Mouse (Mus musculus): Measurements from ENCODE around the gene Mau2.
A peak's percentile ranks its signal among the peaks of the same experiment; 100 is the strongest.
"Not testable (repeated sequence)": the region's sequence is repeated elsewhere in the genome, so short reads cannot be mapped to it uniquely, and the experiment has no call there.

Gene Mau2

DNA sequence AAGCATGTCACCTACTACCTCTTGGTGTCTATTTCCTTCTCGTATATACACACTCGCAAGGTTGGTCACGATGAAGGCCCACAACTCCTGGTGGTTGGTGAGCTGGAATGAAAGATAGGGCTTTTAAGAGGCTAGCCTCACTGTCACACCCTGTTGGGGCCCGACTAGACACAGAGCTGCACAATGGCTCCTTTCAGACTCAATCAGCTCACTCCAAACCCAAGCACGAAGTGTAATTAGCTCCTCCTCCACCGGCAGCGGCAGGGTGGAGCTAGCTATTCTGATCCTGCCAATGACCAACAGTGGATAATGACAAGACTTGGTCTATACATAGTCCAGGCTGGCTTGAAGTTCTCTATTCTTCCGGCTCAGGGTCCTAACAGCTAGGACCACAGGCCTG, 18.9 kb downstream of the Mau2 start:
- no peak for DNase-seq (ENCODE audit: low spot score)

DNA sequence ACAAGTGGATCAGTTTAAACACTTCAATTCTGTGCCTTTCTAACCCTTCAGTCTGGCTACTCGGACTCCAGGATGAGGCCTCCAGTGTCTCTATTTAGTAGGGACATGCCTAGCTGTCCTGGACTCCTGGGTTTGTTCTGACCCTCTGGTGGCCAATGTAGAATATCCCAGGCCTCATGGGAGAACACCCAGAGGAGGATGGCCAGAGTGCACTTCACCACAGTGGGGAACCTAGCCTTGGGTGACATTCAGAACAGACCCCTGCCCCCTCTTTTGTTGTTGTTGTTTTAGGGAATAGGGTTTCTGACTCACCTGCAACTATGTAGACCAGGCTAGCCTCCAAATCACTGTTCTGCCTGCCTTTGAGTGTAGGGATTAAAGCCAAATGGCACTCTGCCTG, 27.5 kb downstream of the Mau2 start:
- DNase-seq (ENCODE audit: low spot score), result no peak

DNA sequence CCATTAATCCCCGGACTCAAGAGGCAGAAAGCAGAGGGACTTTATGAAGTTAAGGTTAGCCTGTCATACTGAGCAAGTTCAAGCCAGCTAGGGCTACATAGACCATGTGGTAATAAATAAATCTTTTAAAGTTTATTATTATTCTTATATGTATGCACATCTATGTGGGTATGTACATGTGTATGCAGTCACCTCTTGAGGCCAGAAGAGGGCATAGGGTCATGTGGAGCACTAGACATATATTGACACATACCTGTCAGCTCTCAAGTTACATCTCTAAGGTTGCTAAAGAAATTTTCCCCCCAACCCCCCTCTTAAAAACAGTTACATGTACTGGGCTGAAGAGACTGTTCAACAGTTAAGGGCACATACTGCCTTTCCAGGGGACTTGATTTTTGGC, 29.8 kb downstream of the Mau2 start:
- no peak for DNase-seq (ENCODE audit: low spot score)

DNA sequence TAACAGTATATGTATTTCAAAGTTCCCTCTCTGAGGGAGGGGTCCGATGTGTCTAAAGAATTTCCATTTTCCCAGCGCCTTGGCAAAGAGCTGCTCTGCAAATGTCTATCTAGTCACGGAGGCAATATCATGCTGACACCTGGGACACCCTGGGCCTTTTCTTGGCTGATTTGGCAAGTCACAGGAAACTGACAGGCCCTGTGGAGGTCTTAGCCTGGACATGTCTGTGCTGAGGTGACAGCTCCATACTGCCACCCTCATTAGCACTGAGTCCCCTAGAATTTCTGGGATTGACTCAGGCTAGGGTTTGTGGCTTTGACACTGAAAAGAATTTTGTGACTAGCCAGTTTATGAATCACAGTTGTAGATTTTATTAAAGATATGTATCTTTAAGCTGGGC, 30.2 kb downstream of the Mau2 start:
- no peak for DNase-seq (ENCODE audit: low spot score)

DNA sequence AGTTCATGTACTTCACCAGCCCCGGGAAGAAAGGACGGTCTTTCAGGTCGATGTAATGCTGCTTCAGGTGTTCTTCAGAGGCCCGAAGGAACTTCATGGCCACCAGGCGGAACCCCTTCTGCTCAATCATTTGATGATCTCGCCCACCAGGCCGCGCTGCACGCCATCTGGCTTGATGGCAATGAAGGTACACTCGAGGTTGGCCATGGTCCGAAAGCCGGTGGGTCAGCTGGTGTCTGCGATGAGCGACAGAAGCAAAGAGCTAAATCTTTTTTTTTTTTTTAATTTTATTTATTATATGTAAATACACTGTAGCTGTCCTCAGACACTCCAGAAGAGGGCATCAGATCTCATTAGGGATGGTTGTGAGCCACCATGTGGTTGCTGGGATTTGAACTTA, 31.7 kb downstream of the Mau2 start:
- DNase-seq (ENCODE audit: low spot score), result not testable (repeated sequence)

DNA sequence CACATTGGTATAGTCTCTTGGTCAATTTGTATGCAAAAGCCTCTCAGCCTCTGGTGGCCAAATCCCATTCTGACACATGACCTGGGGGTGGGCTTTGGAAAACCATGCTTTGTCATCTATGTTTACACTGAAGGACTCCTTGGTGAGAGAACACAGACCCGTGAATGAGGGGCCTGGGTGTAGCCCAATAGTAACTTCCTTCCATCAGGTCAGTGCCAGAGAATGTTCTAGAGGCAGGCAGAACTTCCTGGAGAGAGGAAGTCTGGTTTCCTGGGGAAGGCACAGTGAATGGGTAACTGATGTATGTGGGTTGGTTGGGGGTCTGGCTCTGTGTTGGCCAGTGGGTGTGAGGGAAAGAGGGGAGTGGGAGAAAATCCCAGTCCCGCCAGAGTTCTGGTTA, 37.4 kb downstream of the Mau2 start:
- no peak for DNase-seq (ENCODE audit: low spot score)

DNA sequence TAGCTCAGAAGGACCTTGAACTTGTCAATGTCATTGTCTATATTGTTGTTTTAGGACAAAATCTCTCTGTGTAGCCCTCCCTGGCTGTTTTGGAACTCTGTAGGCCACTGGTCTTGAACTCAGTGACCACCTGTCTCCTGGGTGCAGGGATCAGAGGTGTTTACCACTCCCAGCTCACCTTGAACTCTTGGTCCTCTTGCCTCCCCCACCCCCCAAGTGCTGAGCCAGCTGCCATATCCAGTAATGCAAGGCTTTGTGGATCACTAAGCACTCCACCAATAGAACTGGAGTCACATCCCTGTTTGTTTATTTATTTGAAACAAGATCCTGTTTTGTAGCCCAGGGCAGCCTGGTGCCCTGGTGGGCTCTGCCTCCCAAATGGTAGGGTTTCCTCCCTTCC, 38.2 kb downstream of the Mau2 start:
- no peak for DNase-seq (ENCODE audit: low spot score)

DNA sequence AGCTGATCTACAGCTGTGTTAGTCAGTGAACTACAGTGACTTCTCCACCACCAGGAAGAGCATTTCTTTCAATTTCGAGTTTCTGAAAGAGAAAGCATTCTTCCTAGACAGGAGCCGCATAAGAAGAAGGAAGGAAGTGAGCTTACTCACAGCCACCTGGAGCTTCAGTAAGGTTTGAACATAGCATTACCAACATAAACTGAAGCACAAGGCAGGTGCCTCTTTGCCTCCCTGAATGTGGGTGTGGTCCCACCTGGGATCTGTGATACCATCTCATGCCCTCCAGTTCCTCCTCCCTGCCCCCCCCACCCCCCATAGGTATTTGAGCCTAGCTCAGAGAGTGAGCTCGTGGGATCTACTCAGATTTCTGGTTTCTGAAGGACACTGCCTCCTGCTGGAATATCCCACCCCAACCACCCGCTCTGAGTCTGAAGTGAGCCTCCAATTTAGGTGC, 39.3 kb downstream of the Mau2 start:
- DNase-seq (ENCODE audit: low spot score), result no peak

DNA sequence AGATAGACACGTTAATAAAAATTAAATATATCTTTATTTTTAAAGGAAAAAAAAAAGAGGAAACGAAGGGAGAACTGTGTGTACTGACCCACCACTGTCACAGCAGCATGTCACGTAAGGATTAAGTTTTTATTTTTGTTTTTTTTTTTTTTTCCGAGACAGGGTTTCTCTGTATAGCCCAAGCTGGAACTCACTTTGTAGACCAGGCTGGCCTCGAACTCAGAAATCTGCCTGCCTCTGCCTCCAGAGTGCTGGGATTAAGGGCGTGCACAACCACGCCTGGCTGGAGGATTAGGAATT, 40.7 kb downstream of the Mau2 start:
- DNase-seq (ENCODE audit: low spot score), result not testable (repeated sequence)

DNA sequence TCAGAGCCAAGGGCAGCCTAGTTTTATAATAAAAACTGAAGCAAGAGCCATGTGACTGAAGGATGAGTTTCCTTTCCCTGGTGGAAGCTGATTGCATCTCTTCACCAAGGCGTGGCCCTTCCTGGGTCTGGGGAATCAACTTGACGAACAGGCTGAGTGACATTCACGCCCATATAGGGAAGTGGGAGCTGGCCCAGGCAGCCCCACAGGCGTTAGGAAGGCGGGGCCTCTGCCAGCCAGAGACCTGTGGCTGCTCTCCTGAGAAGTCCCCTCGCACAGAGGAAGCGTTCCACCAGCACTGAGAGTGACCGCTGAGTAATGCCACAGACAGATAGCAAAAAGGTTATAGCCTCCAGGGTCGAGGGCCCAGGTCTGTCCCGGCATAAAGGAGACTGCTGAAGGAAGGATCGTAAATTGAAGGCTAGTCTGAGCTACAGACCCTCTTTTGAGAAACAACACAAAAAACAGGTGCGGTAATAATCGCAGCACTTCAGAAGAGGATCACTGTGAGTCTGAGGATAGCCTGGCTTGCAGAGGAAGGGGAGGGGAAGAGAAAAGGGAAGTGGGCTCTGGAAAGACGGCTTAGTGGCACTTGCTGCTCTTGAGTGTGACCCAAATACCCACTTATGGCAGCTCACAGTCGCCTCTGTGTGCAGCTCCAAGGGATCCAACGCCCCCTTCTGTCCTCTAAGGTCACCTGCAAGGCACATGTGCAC, 41.2 kb downstream of the Mau2 start:
- DNase-seq (ENCODE audit: low spot score), result peak; percentile 36

DNA sequence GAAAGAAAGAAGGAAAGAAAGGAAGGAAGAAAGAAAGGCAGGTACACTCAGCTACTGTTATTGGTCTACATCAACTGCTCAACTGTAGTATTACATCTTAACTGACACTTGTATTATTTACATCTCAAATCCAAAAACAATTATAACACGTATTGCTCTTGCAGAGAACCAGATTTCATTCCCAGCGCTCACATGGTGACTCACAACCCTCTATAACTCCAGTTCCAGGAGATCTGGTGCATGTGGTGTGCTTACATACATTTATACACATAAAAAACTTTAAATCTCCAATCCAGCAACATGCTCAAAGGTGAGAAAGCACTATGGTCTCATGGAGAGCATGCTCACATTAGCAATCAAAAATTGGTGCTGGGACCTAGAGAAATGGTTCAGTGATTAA, 42.3 kb downstream of the Mau2 start:
- DNase-seq (ENCODE audit: low spot score), result no peak

DNA sequence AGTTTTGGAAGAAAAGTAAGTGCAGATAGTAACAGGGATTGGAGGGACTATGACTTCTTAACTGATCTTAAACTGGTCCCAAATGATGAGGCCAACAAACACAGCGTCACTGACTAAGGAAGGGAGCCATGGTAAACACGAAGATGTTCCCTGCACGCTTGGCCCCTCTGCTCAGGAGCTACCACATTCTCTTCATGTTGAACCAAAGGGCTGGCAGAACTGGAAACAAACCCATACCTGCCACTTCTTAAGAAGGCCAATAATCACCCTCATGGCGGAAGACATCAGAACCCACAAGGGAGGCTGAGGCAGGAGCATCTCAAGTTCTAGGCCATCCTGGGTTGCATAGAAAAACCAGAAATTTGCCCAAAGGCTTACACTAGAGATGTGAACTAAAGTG, 43.3 kb downstream of the Mau2 start:
- no peak for DNase-seq (ENCODE audit: low spot score)

DNA sequence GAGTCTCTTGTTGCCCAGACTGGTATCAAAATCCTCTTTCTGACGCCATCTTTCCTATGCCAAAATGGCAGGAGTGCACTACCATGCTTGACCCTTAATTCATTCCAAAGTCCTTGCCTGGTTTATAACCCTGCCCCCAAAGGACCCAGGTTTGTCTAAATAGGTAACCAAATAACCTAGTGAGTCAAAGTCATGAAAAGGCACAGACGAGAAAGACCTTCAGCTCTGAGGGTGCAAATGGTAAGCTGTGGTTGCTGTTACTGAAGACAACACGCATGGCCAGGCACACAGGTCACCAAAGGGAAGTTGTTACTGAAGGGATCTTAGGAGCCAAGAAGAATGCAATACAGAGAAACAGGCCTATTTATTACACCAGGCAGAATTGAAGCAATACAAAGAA, 43.8 kb downstream of the Mau2 start:
- no peak for DNase-seq (ENCODE audit: low spot score)

DNA sequence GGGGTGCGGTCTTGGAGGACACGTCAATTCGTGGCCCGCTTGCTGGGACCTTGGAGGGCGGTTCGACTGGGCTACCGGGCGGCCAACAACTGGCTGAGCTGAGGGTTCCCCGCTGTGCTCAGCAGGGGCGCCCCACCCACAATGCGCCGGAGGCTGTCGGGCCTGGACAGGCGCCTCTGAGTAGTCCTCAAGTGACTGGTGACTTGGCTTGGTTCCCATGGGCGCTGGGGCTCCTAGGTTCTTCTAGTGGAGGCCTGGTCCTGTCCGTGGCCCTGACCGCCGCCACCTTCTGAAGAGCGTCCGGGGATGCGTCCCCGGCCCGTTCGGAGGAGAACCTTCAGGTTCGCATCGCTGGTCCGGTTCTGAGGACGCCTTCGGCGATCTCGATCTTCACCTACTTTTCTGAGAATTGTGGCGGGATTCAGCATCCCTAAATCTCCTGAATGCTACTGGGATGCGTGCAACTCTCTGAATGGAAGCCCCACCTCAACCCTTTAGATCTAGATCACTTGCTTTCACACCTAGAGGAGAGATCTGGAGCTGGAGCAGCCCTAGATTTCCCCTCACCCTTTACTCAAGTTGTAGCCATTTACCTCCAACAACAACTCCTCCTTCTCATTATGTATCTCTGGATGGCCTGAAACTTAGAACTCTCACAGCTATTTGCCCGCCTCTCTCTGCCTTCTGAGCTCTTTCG, 45.8 kb downstream of the Mau2 start:
- DNase-seq (ENCODE audit: low spot score), result no peak

DNA sequence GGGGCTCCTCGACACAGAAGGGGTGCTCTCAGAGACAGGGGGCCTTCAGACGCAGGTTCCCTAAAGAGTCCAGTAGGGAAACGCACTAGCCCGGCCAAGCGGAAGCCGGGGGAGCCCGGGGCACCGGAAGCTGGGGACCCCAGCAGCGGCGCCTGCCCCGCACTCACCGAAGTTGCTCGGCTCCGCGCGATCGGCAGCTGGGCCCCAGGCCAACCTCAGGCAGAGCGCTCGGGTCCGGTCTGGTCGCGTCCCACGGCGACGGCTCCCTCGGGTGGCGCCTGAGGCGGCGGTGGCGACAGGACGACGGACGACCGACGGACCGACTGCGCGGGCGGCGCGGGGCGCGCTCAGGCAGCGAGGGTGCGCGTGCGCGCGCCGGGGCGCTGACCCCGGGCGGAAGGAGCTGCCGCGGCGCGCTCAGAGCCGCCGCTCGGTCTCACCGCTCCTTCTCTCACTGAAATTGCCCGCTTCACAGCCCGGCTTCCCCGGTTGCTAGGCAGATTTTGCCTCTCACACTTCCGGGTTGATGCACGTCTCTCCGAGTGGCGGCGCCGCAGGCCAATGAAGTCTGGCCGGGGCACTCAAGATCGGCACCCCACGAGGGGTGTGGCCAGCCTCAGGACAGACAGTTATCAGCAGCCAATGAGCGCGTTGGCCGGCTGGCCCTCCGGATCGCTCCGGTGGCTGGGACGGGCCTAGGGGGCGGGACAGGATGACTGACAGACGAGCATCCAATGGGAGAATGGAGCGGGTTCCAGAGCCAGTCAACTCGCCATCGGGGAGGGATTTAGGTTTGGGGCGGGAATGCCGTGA, 46.6 kb downstream of the Mau2 start, which contains the start of gene Gatad2a:
Gene Gatad2a, minus strand, starts transcription at position 609 of the 813 bp plus-strand sequence.
- DNase-seq (ENCODE audit: low spot score), result peak; percentile 100

DNA sequence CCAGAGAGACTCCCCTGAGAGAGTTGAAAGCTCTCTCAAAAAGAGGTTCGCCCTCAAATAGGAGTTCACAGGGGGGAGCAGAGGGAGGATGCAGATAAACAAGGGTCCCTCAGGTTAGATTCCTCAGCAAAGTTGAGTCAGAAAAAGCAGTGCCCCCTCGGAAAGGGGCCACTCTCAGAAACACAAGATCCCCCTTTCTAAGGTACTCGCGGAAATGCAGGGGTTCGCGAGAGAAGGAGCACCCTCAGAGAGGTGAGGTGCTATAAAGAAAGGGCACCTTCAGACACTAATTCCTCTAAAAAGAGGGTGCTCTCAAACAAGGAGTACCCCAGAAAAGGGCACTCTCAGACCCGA, 47.1 kb downstream of the Mau2 start:
- DNase-seq (ENCODE audit: low spot score), result no peak

DNA sequence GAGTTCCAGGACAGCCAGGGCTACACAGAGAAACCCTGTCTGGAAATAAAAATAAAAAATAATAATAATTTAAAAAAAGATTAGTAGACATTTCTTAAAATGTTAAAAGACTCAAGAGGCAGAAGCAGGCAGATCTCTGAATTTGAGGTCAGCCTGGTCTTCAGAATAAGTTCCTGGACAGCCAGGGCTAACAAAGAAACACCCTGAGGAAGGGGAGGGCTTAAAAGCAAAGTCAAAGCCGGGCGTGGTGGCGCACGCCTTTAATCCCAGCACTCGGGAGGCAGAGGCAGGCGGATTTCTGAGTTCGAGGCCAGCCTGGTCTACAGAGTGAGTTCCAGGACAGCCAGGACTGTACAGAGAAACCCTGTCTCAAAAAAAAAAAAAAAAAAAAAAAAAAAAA, 53.6 kb downstream of the Mau2 start:
- not testable (repeated sequence) for DNase-seq (ENCODE audit: low spot score)

DNA sequence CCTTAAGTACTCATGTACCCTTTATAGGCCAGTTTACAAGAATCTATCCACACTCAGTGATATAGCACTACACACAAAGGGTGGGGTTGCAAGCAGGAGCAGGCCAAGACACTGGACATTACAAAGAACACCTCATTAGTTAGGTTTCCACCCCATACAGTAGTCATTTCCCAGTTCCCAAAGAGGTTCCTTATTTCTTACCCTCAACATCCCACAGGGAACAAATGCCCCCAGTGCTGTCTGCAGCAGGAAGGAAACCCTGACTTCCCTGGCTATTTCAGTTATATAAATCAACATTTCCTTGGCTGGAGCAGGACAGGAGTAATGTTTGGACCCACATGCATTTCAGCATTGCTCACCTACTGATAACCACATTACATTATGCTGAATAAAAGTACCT, 54.8 kb downstream of the Mau2 start:
- DNase-seq (ENCODE audit: low spot score), result no peak

DNA sequence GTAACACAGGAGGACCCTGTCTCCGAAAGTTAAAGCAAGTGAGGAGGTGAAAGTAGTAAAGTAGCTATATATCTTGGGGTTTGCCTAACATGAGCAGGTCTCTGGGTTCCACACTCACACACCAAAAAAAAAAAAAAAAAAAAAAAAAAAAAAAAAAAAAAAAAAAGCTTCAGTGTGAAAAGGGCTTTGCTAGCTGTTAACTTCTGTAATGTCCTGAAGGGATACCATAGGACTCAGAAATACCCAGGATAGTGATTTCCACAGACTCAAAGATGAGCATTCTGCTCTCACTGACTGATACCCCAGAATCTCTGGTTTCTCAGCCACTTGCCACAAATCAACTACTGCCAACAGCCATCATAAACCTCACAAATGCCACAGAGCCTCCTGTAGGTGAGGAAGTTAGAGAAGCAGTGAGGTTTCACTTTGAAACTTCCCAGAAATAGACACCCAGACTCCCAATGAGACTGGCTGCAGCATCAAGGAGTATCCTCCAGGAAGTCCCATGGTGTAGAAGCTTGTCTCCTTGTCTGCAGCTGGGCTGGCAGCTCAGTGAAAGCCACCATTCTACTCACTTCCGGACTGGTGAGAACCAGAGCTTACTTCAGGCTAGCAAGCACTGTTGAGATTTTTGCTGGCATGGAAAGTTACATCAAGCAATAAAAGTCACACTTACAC, 57.5 kb downstream of the Mau2 start:
- no peak for DNase-seq (ENCODE audit: low spot score)

DNA sequence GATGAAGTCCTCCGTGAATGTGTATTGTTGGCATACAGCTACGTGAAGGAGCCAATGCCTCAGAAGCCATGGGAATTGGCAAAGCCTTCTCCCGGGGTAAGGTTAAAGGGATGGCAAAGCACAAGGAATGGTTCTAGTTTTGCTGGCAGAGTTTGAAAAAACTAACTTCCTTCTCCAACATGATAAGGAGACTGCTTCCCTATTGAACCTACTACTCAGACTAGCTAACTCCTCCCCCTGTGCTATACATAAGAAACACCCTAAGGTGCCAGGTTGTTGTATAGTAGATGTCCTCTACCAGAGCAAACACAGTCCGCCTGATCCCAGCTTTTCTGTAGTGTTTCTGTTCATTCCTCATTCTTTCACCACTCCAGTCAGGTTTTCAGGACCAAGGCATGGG, 64.1 kb downstream of the Mau2 start:
- DNase-seq (ENCODE audit: low spot score), result no peak

DNA sequence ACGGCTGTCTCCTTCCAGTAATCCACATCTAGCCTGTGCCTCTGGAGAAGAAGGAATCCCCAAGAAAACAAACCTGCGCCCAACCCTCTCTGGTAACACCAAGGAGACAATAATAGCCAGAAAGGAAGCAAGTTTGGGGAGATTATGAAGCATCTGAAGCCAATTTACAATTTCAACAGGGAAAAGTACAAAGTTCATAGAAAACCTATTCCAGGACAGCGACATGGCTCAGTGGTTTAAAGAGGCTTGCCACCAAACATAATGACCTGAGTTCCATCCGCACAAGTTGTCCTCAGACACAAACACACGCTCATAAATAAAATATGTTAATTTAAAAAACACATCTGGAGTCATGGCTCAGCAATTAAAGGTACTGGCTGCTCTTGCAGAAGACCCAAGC, 67.7 kb downstream of the Mau2 start:
- no peak for DNase-seq (ENCODE audit: low spot score)

DNA sequence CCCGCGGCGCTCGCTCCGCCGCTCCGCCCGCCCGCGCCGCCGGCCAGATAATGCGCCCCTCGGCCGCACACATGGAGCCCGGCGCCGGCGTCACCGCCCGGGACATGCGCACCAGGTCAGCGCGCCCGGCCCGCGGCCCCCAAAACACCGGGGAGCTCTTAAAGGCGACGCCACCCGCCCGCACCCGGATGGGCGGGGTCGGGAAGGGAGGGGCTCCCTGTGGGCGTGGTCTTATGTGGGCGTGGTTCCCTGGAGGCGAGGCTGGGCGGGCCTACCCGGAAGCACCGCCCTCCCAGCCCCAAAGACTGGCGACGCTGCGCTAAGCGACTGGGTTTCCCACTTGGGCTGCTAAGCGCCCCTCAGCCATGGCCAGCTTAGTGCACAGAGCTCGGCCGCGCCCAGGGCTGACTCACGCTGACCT, 68.3 kb downstream of the Mau2 start:
- DNase-seq (ENCODE audit: low spot score), result peak; percentile 99

All from ovary, postnatal 36 days (tissue).